ENCODE assay signal across 16 mouse cellular contexts in genomic region chr1:36457388-36458014, GRCm38 (mm10). TPM values are rescaled to one million over a fixed set of nuclear protein-coding genes. Genes with fewer than 3 reads are reported as not detected.
DNase-seq lines count a peak whose midpoint lies in the region; ATAC-seq and TF ChIP-seq lines count a peak whose summit lies in the region.
"Had no signal": no experiment of that assay in that cellular context is flagged by ENCODE, and none has a peak within 500 bp of the region (broad histone marks: within the 10 kb centered on the region; RNA-seq: fewer than 3 reads in every experiment).

No protein-coding gene starts in this region.

- H3K9ac ChIP-seq in intestine, embryonic 16.5 days (ENCODE audit: low read depth, low read length): no peak overlapping the region
- H3K9ac ChIP-seq in intestine, postnatal 0 days (ENCODE audit: low read depth, low read length): no peak overlapping the region
- peak overlapping the region; percentile 17; the same call in 1 of the 2 replicates for H3K9ac ChIP-seq in MEL (ENCODE audit: control insufficient read depth, low read depth, low read length, poor library complexity, severe bottlenecking)
- no peak overlapping the region for H3K9ac ChIP-seq in liver, embryonic 12.5 days

- H3K27me3 ChIP-seq in intestine, embryonic 16.5 days (replicated peaks; ENCODE audit: control insufficient read depth, insufficient read depth, low read length): no peaks in the 10 kb centered on the region
- H3K27me3 ChIP-seq in intestine, postnatal 0 days (replicated peaks; ENCODE audit: control insufficient read depth, insufficient read depth, low read length): no peaks in the 10 kb centered on the region
- H3K27me3 ChIP-seq in MEL (ENCODE audit: control insufficient read depth in 1 of 2, insufficient read depth in 2 of 2, low read length in 2 of 2) (no peaks in the 10 kb centered on the region), myocyte (ENCODE audit: control insufficient read depth, insufficient read depth, insufficient read length) (no peaks in the 10 kb centered on the region)
- no peaks in the 10 kb centered on the region for H3K27me3 ChIP-seq in liver, embryonic 12.5 days (replicated peaks)
- no peaks in the 10 kb centered on the region for H3K27me3 ChIP-seq in hindbrain, embryonic 10.5 days (ENCODE audit: insufficient read depth, poor library complexity, severe bottlenecking)

- no peak for TF ChIP-seq CTCF in intestine, postnatal 0 days (IDR thresholded peaks at IDR 0.05; ENCODE audit: low read depth)
- TF ChIP-seq CTCF in MEL (IDR thresholded peaks at IDR 0.05 in 2 of 3, conservative IDR thresholded peaks at IDR 0.05 in 1 of 3; ENCODE audit: control insufficient read depth in 1 of 3, insufficient read depth in 1 of 3, low read depth in 2 of 3, low read length in 3 of 3, poor library complexity in 1 of 3, severe bottlenecking in 1 of 3): no peak

- no peak for TF ChIP-seq RAD21 in MEL (IDR thresholded peaks at IDR 0.05; ENCODE audit: low read depth, low read length)

- ATAC-seq in intestine, embryonic 16.5 days: peak; percentile 16; the same call in 1 of the 2 replicates
- no peak for ATAC-seq in intestine, postnatal 0 days
- ATAC-seq in common myeloid progenitor, adult 5-6 weeks (replicated peaks; ENCODE audit: low read depth, poor library complexity, severe bottlenecking): 0 out of 2 replicates have a peak, but pooled peaks have one; percentile 15
- no peak for ATAC-seq in liver, embryonic 12.5 days

- H3K4me1 ChIP-seq in intestine, embryonic 16.5 days (ENCODE audit: control insufficient read depth, insufficient read depth, low read length): no peaks in the 10 kb centered on the region; the same call in 1 of the 2 replicates
- H3K4me1 ChIP-seq in intestine, postnatal 0 days (replicated peaks; ENCODE audit: control insufficient read depth, insufficient read depth, low read length): no peaks in the 10 kb centered on the region
- peaks cover 7 to 29% of the 10 kb centered on the region in 2 experiments for H3K4me1 ChIP-seq in MEL (ENCODE audit: control insufficient read depth in 1 of 2, insufficient read depth in 2 of 2, low read length in 2 of 2)
- H3K4me1 ChIP-seq in liver, embryonic 12.5 days: peaks cover 14% of the 10 kb centered on the region
- peaks cover 3% of the 10 kb centered on the region; the same call in 1 of the 2 replicates for H3K4me1 ChIP-seq in hindbrain, embryonic 10.5 days (replicated peaks)

- no peak overlapping the region for H3K27ac ChIP-seq in intestine, embryonic 16.5 days (ENCODE audit: low read length)
- H3K27ac ChIP-seq in intestine, postnatal 0 days (ENCODE audit: low read depth, low read length): no peak overlapping the region
- no peak overlapping the region for H3K27ac ChIP-seq in MEL (ENCODE audit: control insufficient read depth, low read depth, low read length)
- H3K27ac ChIP-seq in liver, embryonic 12.5 days: no peak overlapping the region
- no peak overlapping the region for H3K27ac ChIP-seq in hindbrain, embryonic 10.5 days
- H3K27ac ChIP-seq: macrophage had no signal

- TF ChIP-seq POLR2A in MEL (IDR thresholded peaks at IDR 0.05; ENCODE audit: control insufficient read depth in 1 of 2, insufficient read depth in 1 of 2, low read depth in 1 of 2, low read length in 2 of 2, poor library complexity in 1 of 2): no peak
- TF ChIP-seq POLR2A in myocyte (IDR thresholded peaks at IDR 0.05; ENCODE audit: insufficient read length, low read depth): no peak

- H3K36me3 ChIP-seq in intestine, embryonic 16.5 days (ENCODE audit: control insufficient read depth, insufficient read depth, low read length): no peaks in the 10 kb centered on the region
- no peaks in the 10 kb centered on the region for H3K36me3 ChIP-seq in intestine, postnatal 0 days (ENCODE audit: control insufficient read depth, insufficient read depth)
- H3K36me3 ChIP-seq in MEL (ENCODE audit: control insufficient read depth in 1 of 2, insufficient read depth in 2 of 2, low read length in 2 of 2): peaks cover 0 to 18% of the 10 kb centered on the region in 2 experiments; a peak in 2 of 4 replicates
- no peaks in the 10 kb centered on the region for H3K36me3 ChIP-seq in myocyte (ENCODE audit: control insufficient read depth, insufficient read depth)
- no peaks in the 10 kb centered on the region for H3K36me3 ChIP-seq in liver, embryonic 12.5 days
- no peaks in the 10 kb centered on the region for H3K36me3 ChIP-seq in hindbrain, embryonic 10.5 days

- TF ChIP-seq EP300 in MEL (IDR thresholded peaks at IDR 0.05; ENCODE audit: low read depth in 1 of 2, low read length in 2 of 2): no peak

- H3K9me3 ChIP-seq in intestine, embryonic 16.5 days (ENCODE audit: control insufficient read depth, low read length): no peaks in the 10 kb centered on the region
- H3K9me3 ChIP-seq in intestine, postnatal 0 days (ENCODE audit: control insufficient read depth): no peaks in the 10 kb centered on the region
- H3K9me3 ChIP-seq in MEL (replicated peaks; ENCODE audit: insufficient read depth, low read length): no peaks in the 10 kb centered on the region
- H3K9me3 ChIP-seq in liver, embryonic 12.5 days (replicated peaks): no peaks in the 10 kb centered on the region
- no peaks in the 10 kb centered on the region for H3K9me3 ChIP-seq in hindbrain, embryonic 10.5 days

- 15% methylated on average over 7 of the region's 7 CpGs for WGBS in intestine, embryonic 16.5 days
- 23% methylated on average over 7 of the region's 7 CpGs for WGBS in intestine, postnatal 0 days
- WGBS in liver, embryonic 12.5 days (ENCODE audit: insufficient replicate concordance): 12% methylated on average over 7 of the region's 7 CpGs
- 43% methylated on average over 7 of the region's 7 CpGs for WGBS in hindbrain, embryonic 10.5 days

- H3K4me2 ChIP-seq in intestine, embryonic 16.5 days (ENCODE audit: low read depth, low read length): no peak overlapping the region
- H3K4me2 ChIP-seq in intestine, postnatal 0 days (replicated peaks; ENCODE audit: low read depth): no peak overlapping the region
- peak overlapping the region; percentile 56 for H3K4me2 ChIP-seq in myocyte (ENCODE audit: low read depth)
- no peak overlapping the region for H3K4me2 ChIP-seq in liver, embryonic 12.5 days

- H3K79me2 ChIP-seq in MEL (ENCODE audit: control insufficient read depth, insufficient read depth, low read length, poor library complexity) (no peaks in the 10 kb centered on the region), myocyte (ENCODE audit: control insufficient read depth, insufficient read depth) (no peaks in the 10 kb centered on the region)

- H3K4me3 ChIP-seq in intestine, embryonic 16.5 days (ENCODE audit: low read length): no peak overlapping the region
- H3K4me3 ChIP-seq in intestine, postnatal 0 days (ENCODE audit: low read depth, low read length): no peak overlapping the region
- H3K4me3 ChIP-seq in MEL (ENCODE audit: control insufficient read depth in 1 of 2, insufficient read depth in 1 of 2, low read depth in 2 of 2, low read length in 2 of 2) (no peak overlapping the region), myocyte (no peak overlapping the region)
- H3K4me3 ChIP-seq in liver, embryonic 12.5 days: no peak overlapping the region
- no peak overlapping the region for H3K4me3 ChIP-seq in hindbrain, embryonic 10.5 days

- peak; percentile 34 for DNase-seq in MEL (ENCODE audit: low read depth, low spot score)
- no peak for DNase-seq in hindbrain, embryonic 10.5 days (ENCODE audit: low spot score)
- DNase-seq: cerebellum, adult 9-11 months; embryo, embryonic 11 days; gastrocnemius, postnatal 36 days; kidney, postnatal 25 days; layer of hippocampus, adult 9-11 months; liver; midbrain, embryonic 14.5 days; thymus, postnatal 4 days had no signal

- H3ac ChIP-seq in myocyte (ENCODE audit: control insufficient read depth, insufficient read length): no peak overlapping the region

TF ChIP-seq in MEL, 35 proteins besides CTCF, POLR2A, EP300 and RAD21:
- TF ChIP-seq SMC3 (IDR thresholded peaks at IDR 0.05; ENCODE audit: low read depth, low read length): no peak

TF ChIP-seq in myocyte, 11 proteins besides CTCF, POLR2A, EP300 and RAD21 (continues in another document):
- TF ChIP-seq E2F4 (IDR thresholded peaks at IDR 0.05; ENCODE audit: insufficient read depth) (no peak), MAX (IDR thresholded peaks at IDR 0.05; ENCODE audit: low read depth) (no peak)

RNA-seq across cellular contexts. Expression of gene Lman2l, which starts 12.4 kb away (rescaled TPM):
- polyA plus RNA-seq in intestine, embryonic 16.5 days (2015; fragmentation: Nextera tagmentation; extraction: Ambion mirVana): 29.8 and 32.1 TPM in 2 replicates
- polyA plus RNA-seq in intestine, postnatal 0 days (2015; fragmentation: Nextera tagmentation; extraction: Ambion mirVana): 10.5 and 11.2 TPM in 2 replicates
- 6.1 and 7.0 TPM in 2 replicates for total RNA-seq in MEL (2012; rRNA removed)
- polyA plus RNA-seq in MEL (2012; ENCODE audit: insufficient read depth in 1 of 2, insufficient read length in 2 of 2, low read depth in 1 of 2, low replicate concordance in 2 of 2, missing spikeins in 1 of 2) (10 to 100 TPM in 1 of 2 experiments, not detected in 1; 19.7 TPM), myocyte (2012; fragmentation: generic; extraction: Trizol) (44.8 TPM)
- 6.2 and 7.3 TPM in 2 replicates for total RNA-seq in common myeloid progenitor, adult 5-6 weeks (2017)
- 20.9 and 22.8 TPM in 2 replicates for polyA plus RNA-seq in liver, embryonic 12.5 days (2016; fragmentation: Nextera tagmentation; extraction: Ambion mirVana)
- polyA plus RNA-seq in hindbrain, embryonic 10.5 days (2016; fragmentation: Nextera tagmentation; extraction: Ambion mirVana): 62.9 and 65.2 TPM in 2 replicates

RNA-seq across cellular contexts. Expression of gene Cnnm4, which starts 13.9 kb away (rescaled TPM):
- polyA plus RNA-seq in intestine, embryonic 16.5 days (2015; fragmentation: Nextera tagmentation; extraction: Ambion mirVana): 39.2 and 40.2 TPM in 2 replicates
- 17.4 and 18.4 TPM in 2 replicates for polyA plus RNA-seq in intestine, postnatal 0 days (2015; fragmentation: Nextera tagmentation; extraction: Ambion mirVana)
- 7.8 and 8.1 TPM in 2 replicates for total RNA-seq in MEL (2012; rRNA removed)
- polyA plus RNA-seq in MEL (2012; ENCODE audit: insufficient read depth in 1 of 2, insufficient read length in 2 of 2, low read depth in 1 of 2, low replicate concordance in 2 of 2, missing spikeins in 1 of 2) (1 to 10 TPM in 1 of 2 experiments, not detected in 1; 8.5 TPM), myocyte (2012; fragmentation: generic; extraction: Trizol) (21.6 TPM)
- 6.5 and 6.6 TPM in 2 replicates for total RNA-seq in common myeloid progenitor, adult 5-6 weeks (2017)
- polyA plus RNA-seq in liver, embryonic 12.5 days (2016; fragmentation: Nextera tagmentation; extraction: Ambion mirVana): 3.8 and 4.0 TPM in 2 replicates
- polyA plus RNA-seq in hindbrain, embryonic 10.5 days (2016; fragmentation: Nextera tagmentation; extraction: Ambion mirVana): 13.4 and 15.3 TPM in 2 replicates

RNA-seq across cellular contexts. Expression of gene Cnnm3, which starts 54.2 kb away (rescaled TPM):
- 2.1 and 2.3 TPM in 2 replicates for polyA plus RNA-seq in intestine, embryonic 16.5 days (2015; fragmentation: Nextera tagmentation; extraction: Ambion mirVana)
- 2.5 and 2.6 TPM in 2 replicates for polyA plus RNA-seq in intestine, postnatal 0 days (2015; fragmentation: Nextera tagmentation; extraction: Ambion mirVana)
- 3.8 and 4.2 TPM in 2 replicates for total RNA-seq in MEL (2012; rRNA removed)
- polyA plus RNA-seq in MEL (2012; ENCODE audit: insufficient read depth in 1 of 2, insufficient read length in 2 of 2, low read depth in 1 of 2, low replicate concordance in 2 of 2, missing spikeins in 1 of 2): 1 to 10 TPM in 1 of 2 experiments, not detected in 1; 9.9 TPM
- 5.5 and 15.5 TPM in 2 replicates for total RNA-seq in common myeloid progenitor, adult 5-6 weeks (2017)
- 10.2 TPM for polyA plus RNA-seq in myocyte (2012; fragmentation: generic; extraction: Trizol)
- 1.3 and 1.5 TPM in 2 replicates for polyA plus RNA-seq in liver, embryonic 12.5 days (2016; fragmentation: Nextera tagmentation; extraction: Ambion mirVana)
- 3.2 and 3.5 TPM in 2 replicates for polyA plus RNA-seq in hindbrain, embryonic 10.5 days (2016; fragmentation: Nextera tagmentation; extraction: Ambion mirVana)

Comparison
In these comparisons a context has a peak if more than half of its experiments do, and no peak if none do; other contexts are left out.
1. ATAC-seq: peak in intestine, embryonic 16.5 days (single experiment) and common myeloid progenitor, adult 5-6 weeks (single experiment); none in intestine, postnatal 0 days (single experiment) and liver, embryonic 12.5 days (single experiment).